Mouse (Mus musculus) central nervous system, embryonic 14 days (tissue): Measurements from ENCODE around the gene Cyp2c29. TPM values are rescaled to one million over a fixed set of nuclear protein-coding genes. Genes with fewer than 3 reads are reported as not detected.

Source experiments
- polyA plus RNA-seq: library from polyadenylated mRNA; depleted of rRNA; stranded (reverse); fragments of >200 nt; gene quantifications from 2 replicates; pipeline ENCODE4 v1.2.3, GENCODE M21; 2012; rRNA removed

Cyp2c29 gene
- polyA plus RNA-seq, result not detected in 2 replicates

GRCm38 (mm10) chr19:39269105-39269504 is at the start of gene Cyp2c29:
Gene Cyp2c29 (plus strand): TSS chr19:39269405.

Other genes starting within 250 kb of the Cyp2c29 start
- gene Cyp2c65, start 208.4 kb upstream of the Cyp2c29 start, polyA plus RNA-seq, result 0.06 and 0.13 TPM in 2 replicates
- not detected in 2 replicates for gene Cyp2c66, start 155.5 kb upstream of the Cyp2c29 start, polyA plus RNA-seq
- not detected in 2 replicates for gene Cyp2c38, start 193.7 kb downstream of the Cyp2c29 start, polyA plus RNA-seq
- not detected in 2 replicates for gene Cyp2c39, start 241.5 kb downstream of the Cyp2c29 start, polyA plus RNA-seq